ENCODE assay signal across 7 mouse cellular contexts in the genomic region with DNA sequence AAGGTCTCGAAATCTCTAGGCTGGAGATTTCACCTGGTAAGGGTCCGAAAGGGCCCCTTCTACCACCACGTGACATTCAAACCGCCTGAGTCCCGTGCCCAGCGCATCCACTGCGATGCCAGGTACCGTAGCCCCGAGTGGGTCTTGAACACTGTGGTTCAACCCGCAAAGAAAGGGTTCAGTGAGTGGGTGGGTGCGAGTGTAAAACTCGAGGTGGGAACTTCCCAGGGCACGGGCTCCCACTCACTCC. TPM values are rescaled to one million over a fixed set of nuclear protein-coding genes. Genes with fewer than 3 reads are reported as not detected.
DNase-seq lines count a peak whose midpoint lies in the region; ATAC-seq and TF ChIP-seq lines count a peak whose summit lies in the region.

No protein-coding gene starts in this region.

- peak overlapping the region; percentile 66 for H3K9ac ChIP-seq in lung, embryonic 16.5 days (ENCODE audit: low read length)
- H3K9ac ChIP-seq in forebrain, embryonic 11.5 days (ENCODE audit: low read length), result peak overlapping the region; percentile 27
- 0 out of 2 replicates have a peak overlapping the region, but pooled peaks have one; percentile 7 for H3K9ac ChIP-seq in limb, embryonic 14.5 days (ENCODE audit: low read depth, low read length, severe bottlenecking)

- peak; percentile 32; the same call in 1 of the 2 replicates for ATAC-seq in lung, embryonic 16.5 days (ENCODE audit: low read depth)
- no peak for ATAC-seq in forebrain, embryonic 11.5 days (replicated peaks; ENCODE audit: low FRiP score)
- ATAC-seq in limb, embryonic 14.5 days (ENCODE audit: low FRiP score, low read depth), result 0 out of 2 replicates have a peak, but pooled peaks have one; percentile 22

- no peak for DNase-seq in lung, postnatal 25 days (ENCODE audit: low spot score)
- no peak for DNase-seq in forebrain, embryonic 11.5 days (ENCODE audit: low spot score)
- DNase-seq in limb, embryonic 14.5 days (ENCODE audit: low spot score), result no peak
- no peak for DNase-seq in ovary, adult 18-20 months (ENCODE audit: low spot score)
- DNase-seq in frontal cortex, postnatal 14 days (ENCODE audit: low spot score in 2 of 2), result no peak

- H3K9me3 ChIP-seq in lung, embryonic 16.5 days (ENCODE audit: control insufficient read depth, low read length), result no peaks in the 10 kb centered on the region
- no peaks in the 10 kb centered on the region for H3K9me3 ChIP-seq in forebrain, embryonic 11.5 days (ENCODE audit: control insufficient read depth, low read length)
- no peaks in the 10 kb centered on the region for H3K9me3 ChIP-seq in limb, embryonic 14.5 days (ENCODE audit: control insufficient read depth, low read length)

- no peaks in the 10 kb centered on the region for H3K36me3 ChIP-seq in lung, embryonic 16.5 days (ENCODE audit: control insufficient read depth, insufficient read depth, low read length)
- H3K36me3 ChIP-seq in forebrain, embryonic 11.5 days (ENCODE audit: control insufficient read depth, insufficient read depth, low read length), result no peaks in the 10 kb centered on the region
- no peaks in the 10 kb centered on the region for H3K36me3 ChIP-seq in limb, embryonic 14.5 days (ENCODE audit: control insufficient read depth, insufficient read depth, low read length)
- H3K36me3 ChIP-seq in small intestine, adult 2 months (ENCODE audit: control insufficient read depth, insufficient read depth, low read length), result no peaks in the 10 kb centered on the region

- no peak for TF ChIP-seq POLR2A in limb, embryonic 14.5 days (IDR thresholded peaks at IDR 0.05; ENCODE audit: borderline replicate concordance, extremely low read depth, insufficient read depth, insufficient read length)
- no peak for TF ChIP-seq POLR2A in small intestine, adult 2 months (IDR thresholded peaks at IDR 0.05; ENCODE audit: low read depth, low read length)

- WGBS in lung, embryonic 16.5 days, result 0% methylated on average over 13 of the region's 13 CpGs
- WGBS in forebrain, embryonic 11.5 days, result 0% methylated on average over 13 of the region's 13 CpGs
- WGBS in limb, embryonic 14.5 days, result under 1% methylated on average over 13 of the region's 13 CpGs
- WGBS in small intestine, adult 2 months, result under 1% methylated on average over 13 of the region's 13 CpGs

- H3K4me1 ChIP-seq in lung, embryonic 16.5 days (replicated peaks; ENCODE audit: control insufficient read depth, insufficient read depth, low read length), result peaks cover 8% of the 10 kb centered on the region; the same call in 1 of the 2 replicates
- H3K4me1 ChIP-seq in forebrain, embryonic 11.5 days (replicated peaks; ENCODE audit: control insufficient read depth, insufficient read depth, low read length), result peaks cover 7% of the 10 kb centered on the region; the same call in 1 of the 2 replicates
- H3K4me1 ChIP-seq in limb, embryonic 14.5 days (ENCODE audit: control insufficient read depth, insufficient read depth, low read length), result peaks cover 8% of the 10 kb centered on the region
- H3K4me1 ChIP-seq in small intestine, adult 2 months (ENCODE audit: control insufficient read depth, insufficient read depth, insufficient read length, low read length), result peaks cover 22% of the 10 kb centered on the region

- peak overlapping the region; percentile 65 for H3K4me3 ChIP-seq in lung, embryonic 16.5 days (ENCODE audit: low read length)
- H3K4me3 ChIP-seq in forebrain, embryonic 11.5 days (ENCODE audit: low read depth, low read length), result peak overlapping the region; percentile 35
- peak overlapping the region; percentile 43 for H3K4me3 ChIP-seq in limb, embryonic 14.5 days (replicated peaks; ENCODE audit: low read length)
- peak overlapping the region; percentile 94 for H3K4me3 ChIP-seq in small intestine, adult 2 months (ENCODE audit: low read depth, low read length)

- H3K4me2 ChIP-seq in lung, embryonic 16.5 days (ENCODE audit: low read depth, low read length), result peak overlapping the region; percentile 97
- peak overlapping the region; percentile 68 for H3K4me2 ChIP-seq in forebrain, embryonic 11.5 days (ENCODE audit: low read depth, low read length, severe bottlenecking)
- H3K4me2 ChIP-seq in limb, embryonic 14.5 days (replicated peaks; ENCODE audit: low read depth, low read length, severe bottlenecking), result peak overlapping the region; percentile 51

- H3K27ac ChIP-seq in lung, embryonic 16.5 days (ENCODE audit: low read length), result peak overlapping the region; percentile 50
- no peak overlapping the region for H3K27ac ChIP-seq in forebrain, embryonic 11.5 days (ENCODE audit: low read depth, low read length)
- H3K27ac ChIP-seq in limb, embryonic 14.5 days (replicated peaks; ENCODE audit: low read depth, low read length), result no peak overlapping the region
- H3K27ac ChIP-seq in small intestine, adult 2 months (ENCODE audit: insufficient read depth, low read depth, low read length), result peak overlapping the region; percentile 82

- no peak for TF ChIP-seq CTCF in small intestine, adult 2 months (IDR thresholded peaks at IDR 0.05; ENCODE audit: extremely low read depth, insufficient read length, insufficient replicate concordance, low read depth, low read length)

- peaks cover 17% of the 10 kb centered on the region for H3K27me3 ChIP-seq in lung, embryonic 16.5 days (ENCODE audit: control insufficient read depth, insufficient read depth, low read depth, low read length)
- H3K27me3 ChIP-seq in forebrain, embryonic 11.5 days (ENCODE audit: control insufficient read depth, insufficient read depth, low read length), result peaks cover 38% of the 10 kb centered on the region
- H3K27me3 ChIP-seq in limb, embryonic 14.5 days (ENCODE audit: control insufficient read depth, insufficient read depth, low read length), result peaks cover 33% of the 10 kb centered on the region
- H3K27me3 ChIP-seq in small intestine, adult 2 months (ENCODE audit: control insufficient read depth, insufficient read depth, low read length), result no peaks in the 10 kb centered on the region

RNA-seq across cellular contexts. Expression of a gene that starts 0.7 kb away (rescaled TPM):
- polyA plus RNA-seq in lung, embryonic 16.5 days (2015; fragmentation: Nextera tagmentation; extraction: Ambion mirVana), result 5.5 and 5.8 TPM in 2 replicates
- 0.12 TPM in 1 of 2 replicates, not detected in the other for polyA plus RNA-seq in forebrain, embryonic 11.5 days (2014; fragmentation: Nextera tagmentation; extraction: Ambion mirVana)
- polyA plus RNA-seq in limb, embryonic 14.5 days (2012; rRNA removed), result 6.8 and 8.1 TPM in 2 replicates
- 2.7 and 4.0 TPM in 2 replicates for polyA plus RNA-seq in limb, embryonic 14.5 days (2014; fragmentation: Nextera tagmentation; extraction: Ambion mirVana)
- polyA plus RNA-seq in small intestine, adult 2 months (2012; rRNA removed), result 15.4 and 30.0 TPM in 2 replicates

RNA-seq across cellular contexts. Expression of a gene that starts 45.8 kb away (rescaled TPM):
- not detected in 2 replicates for polyA plus RNA-seq in lung, embryonic 16.5 days (2015; fragmentation: Nextera tagmentation; extraction: Ambion mirVana)
- polyA plus RNA-seq in forebrain, embryonic 11.5 days (2014; fragmentation: Nextera tagmentation; extraction: Ambion mirVana), result 0.83 and 1.7 TPM in 2 replicates
- polyA plus RNA-seq in limb, embryonic 14.5 days (2012; rRNA removed), result not detected in 2 replicates
- not detected in 2 replicates for polyA plus RNA-seq in limb, embryonic 14.5 days (2014; fragmentation: Nextera tagmentation; extraction: Ambion mirVana)
- polyA plus RNA-seq in small intestine, adult 2 months (2012; rRNA removed), result not detected in 2 replicates

Comparison
In these comparisons a context has a peak if more than half of its experiments do, and no peak if none do; other contexts are left out.
1. H3K27ac ChIP-seq: peak in lung, embryonic 16.5 days (single experiment) and small intestine, adult 2 months (single experiment); none in forebrain, embryonic 11.5 days (single experiment) and limb, embryonic 14.5 days (single experiment).
2. H3K4me3 ChIP-seq: peak in every context shown above with its lines; median percentile 94 in small intestine, adult 2 months; 65 in lung, embryonic 16.5 days; 43 in limb, embryonic 14.5 days; 35 in forebrain, embryonic 11.5 days.
3. H3K9ac ChIP-seq: peak in every context shown above with its lines; median percentile 66 in lung, embryonic 16.5 days; 27 in forebrain, embryonic 11.5 days; 7 in limb, embryonic 14.5 days.
4. Peak in every context shown above with its lines, with median percentiles within 50 percentile points of each other: H3K4me2 ChIP-seq.